Mouse (Mus musculus): ENCODE measurements at regions not wholly inside any gene's neighbourhood (a gene's known extent, or its start where the extent isn't known, plus 50 kb on each side); places are given as distances from the start of the nearest gene placed in this dataset.

- no peak for TF ChIP-seq POLR2A (IDR thresholded peaks at IDR 0.05; ENCODE audit: insufficient read length, low read depth)
- no peak for TF ChIP-seq TCF12 (IDR thresholded peaks at IDR 0.05; ENCODE audit: insufficient read depth, poor library complexity, severe bottlenecking)
- TF ChIP-seq MYOD1 (IDR thresholded peaks at IDR 0.05; ENCODE audit: control insufficient read depth in 1 of 3, insufficient read length in 2 of 3, low read depth in 2 of 3), result no peak
- TF ChIP-seq USF1 (IDR thresholded peaks at IDR 0.05; ENCODE audit: low read depth), result no peak
- TF ChIP-seq CEBPB (IDR thresholded peaks at IDR 0.05; ENCODE audit: insufficient read depth, poor library complexity, severe bottlenecking), result no peak
- no peak for TF ChIP-seq POLR2AphosphoS2 (IDR thresholded peaks at IDR 0.05; ENCODE audit: insufficient read length, low read depth)
- TF ChIP-seq REST (IDR thresholded peaks at IDR 0.05; ENCODE audit: insufficient read depth, insufficient read length), result no peak
Measured at GRCm38 (mm10) chr12:92100080-92100479, 251.1 kb upstream of the Sel1l start.
